Mouse (Mus musculus): ENCODE measurements around the gene Frmd3.

GRCm38 (mm10) chr4:74020084-74020483, 6.8 kb downstream of the Frmd3 start:
- no peak for TF ChIP-seq POLR2A (IDR thresholded peaks at IDR 0.05; ENCODE audit: control insufficient read depth, low read depth, low read length)
- TF ChIP-seq CTCF (IDR thresholded peaks at IDR 0.05; ENCODE audit: control insufficient read depth, insufficient read depth, insufficient replicate concordance, low read depth, low read length), result no peak

Data from testis, adult 2 months (tissue).